Mouse (Mus musculus): ENCODE measurements around the gene Slc25a45. TPM values are rescaled to one million over a fixed set of nuclear protein-coding genes. Genes with fewer than 3 reads are reported as not detected.

Gene Slc25a45
- polyA plus RNA-seq (2015; fragmentation: Nextera tagmentation; extraction: Ambion mirVana), result 9.9 and 23.2 TPM in 2 replicates

GRCm38 (mm10) chr19:5877618-5878361, at the start of gene Slc25a45:
Gene Slc25a45 (plus strand): TSS chr19:5877808.

GRCm38 (mm10) chr19:5874969-5875480, 2.6 kb upstream of the Slc25a45 start, which contains the start of gene Frmd8:
Gene Frmd8 (minus strand): TSS chr19:5875274.

GRCm38 (mm10) chr19:5894002-5894678, 16.5 kb downstream of the Slc25a45 start, which contains the start of gene Tigd3:
Gene Tigd3 (minus strand): TSS chr19:5894149.

GRCm38 (mm10) chr19:5913007-5913719, 35.6 kb downstream of the Slc25a45 start, which contains the start of gene Dpf2:
Gene Dpf2 (minus strand): TSS chr19:5913010.

GRCm38 (mm10) chr19:5924713-5925093, 47.1 kb downstream of the Slc25a45 start, which contains the start of gene Cdc42ep2:
Gene Cdc42ep2 (minus strand): TSS chr19:5924816.

Other genes starting within 250 kb of the Slc25a45 start
- gene Rela, start 240.3 kb upstream of the Slc25a45 start, polyA plus RNA-seq (2015; fragmentation: Nextera tagmentation; extraction: Ambion mirVana), result 32.7 and 55.1 TPM in 2 replicates
- 23.6 and 38.7 TPM in 2 replicates for gene Sipa1, start 214.1 kb upstream of the Slc25a45 start, polyA plus RNA-seq (2015; fragmentation: Nextera tagmentation; extraction: Ambion mirVana)
- 20.8 and 28.6 TPM in 2 replicates for gene Map3k11, start 189.1 kb upstream of the Slc25a45 start, polyA plus RNA-seq (2015; fragmentation: Nextera tagmentation; extraction: Ambion mirVana)
- gene Pcnx3, start 188.9 kb upstream of the Slc25a45 start, polyA plus RNA-seq (2015; fragmentation: Nextera tagmentation; extraction: Ambion mirVana), result 8.7 and 15.1 TPM in 2 replicates
- gene Kcnk7, start 173.4 kb upstream of the Slc25a45 start, polyA plus RNA-seq (2015; fragmentation: Nextera tagmentation; extraction: Ambion mirVana), result 0.33 and 0.57 TPM in 2 replicates
- gene Ehbp1l1, start 151.5 kb upstream of the Slc25a45 start, polyA plus RNA-seq (2015; fragmentation: Nextera tagmentation; extraction: Ambion mirVana), result 20.3 and 23.5 TPM in 2 replicates
- gene Fam89b, start 148.2 kb upstream of the Slc25a45 start, polyA plus RNA-seq (2015; fragmentation: Nextera tagmentation; extraction: Ambion mirVana), result 86.7 and 91.8 TPM in 2 replicates
- gene Ltbp3, start 136.9 kb upstream of the Slc25a45 start, polyA plus RNA-seq (2015; fragmentation: Nextera tagmentation; extraction: Ambion mirVana), result 50.6 and 57.0 TPM in 2 replicates
- gene Scyl1, start 106.4 kb upstream of the Slc25a45 start, polyA plus RNA-seq (2015; fragmentation: Nextera tagmentation; extraction: Ambion mirVana), result 50.3 and 69.4 TPM in 2 replicates
- 19.3 and 42.3 TPM in 2 replicates for gene Frmd8, start 2.5 kb upstream of the Slc25a45 start, polyA plus RNA-seq (2015; fragmentation: Nextera tagmentation; extraction: Ambion mirVana)
- gene Tigd3, start 16.3 kb downstream of the Slc25a45 start, polyA plus RNA-seq (2015; fragmentation: Nextera tagmentation; extraction: Ambion mirVana), result 2.2 and 3.1 TPM in 2 replicates
- 52.8 and 74.8 TPM in 2 replicates for gene Dpf2, start 35.2 kb downstream of the Slc25a45 start, polyA plus RNA-seq (2015; fragmentation: Nextera tagmentation; extraction: Ambion mirVana)
- 10.5 and 12.6 TPM in 2 replicates for gene Cdc42ep2, start 47.0 kb downstream of the Slc25a45 start, polyA plus RNA-seq (2015; fragmentation: Nextera tagmentation; extraction: Ambion mirVana)
- 19.6 and 27.3 TPM in 2 replicates for gene Pola2, start 86.4 kb downstream of the Slc25a45 start, polyA plus RNA-seq (2015; fragmentation: Nextera tagmentation; extraction: Ambion mirVana)
- gene Slc22a20, start 108.3 kb downstream of the Slc25a45 start, polyA plus RNA-seq (2015; fragmentation: Nextera tagmentation; extraction: Ambion mirVana), result not detected in 2 replicates
- 13.9 and 14.2 TPM in 2 replicates for gene Capn1, start 138.1 kb downstream of the Slc25a45 start, polyA plus RNA-seq (2015; fragmentation: Nextera tagmentation; extraction: Ambion mirVana)
- 20.3 and 29.1 TPM in 2 replicates for gene Syvn1, start 168.8 kb downstream of the Slc25a45 start, polyA plus RNA-seq (2015; fragmentation: Nextera tagmentation; extraction: Ambion mirVana)
- gene Mrpl49, start 180.0 kb downstream of the Slc25a45 start, polyA plus RNA-seq (2015; fragmentation: Nextera tagmentation; extraction: Ambion mirVana), result 47.4 and 63.4 TPM in 2 replicates
- 839 and 888 TPM in 2 replicates for gene Fau, start 180.0 kb downstream of the Slc25a45 start, polyA plus RNA-seq (2015; fragmentation: Nextera tagmentation; extraction: Ambion mirVana)
- 35.7 and 47.8 TPM in 2 replicates for gene Znhit2, start 183.4 kb downstream of the Slc25a45 start, polyA plus RNA-seq (2015; fragmentation: Nextera tagmentation; extraction: Ambion mirVana)
- gene Tm7sf2, start 190.6 kb downstream of the Slc25a45 start, polyA plus RNA-seq (2015; fragmentation: Nextera tagmentation; extraction: Ambion mirVana), result 14.7 and 17.7 TPM in 2 replicates
- 44.2 and 52.3 TPM in 2 replicates for gene Vps51, start 199.4 kb downstream of the Slc25a45 start, polyA plus RNA-seq (2015; fragmentation: Nextera tagmentation; extraction: Ambion mirVana)
- not detected in 2 replicates for gene Tmem262, start 202.2 kb downstream of the Slc25a45 start, polyA plus RNA-seq (2015; fragmentation: Nextera tagmentation; extraction: Ambion mirVana)
- 0.28 and 0.91 TPM in 2 replicates for gene Gm28374, start 204.4 kb downstream of the Slc25a45 start, polyA plus RNA-seq (2015; fragmentation: Nextera tagmentation; extraction: Ambion mirVana)
- gene Zfpl1, start 207.1 kb downstream of the Slc25a45 start, polyA plus RNA-seq (2015; fragmentation: Nextera tagmentation; extraction: Ambion mirVana), result 47.0 and 62.8 TPM in 2 replicates
- gene Cdca5, start 207.2 kb downstream of the Slc25a45 start, polyA plus RNA-seq (2015; fragmentation: Nextera tagmentation; extraction: Ambion mirVana), result 8.0 and 9.5 TPM in 2 replicates
- gene AC131692.1, start 216.6 kb downstream of the Slc25a45 start, polyA plus RNA-seq (2015; fragmentation: Nextera tagmentation; extraction: Ambion mirVana), result 0.41 TPM in 1 of 2 replicates, not detected in the other
- gene Naaladl1, start 228.0 kb downstream of the Slc25a45 start, polyA plus RNA-seq (2015; fragmentation: Nextera tagmentation; extraction: Ambion mirVana), result 0.28 and 0.61 TPM in 2 replicates
- gene Sac3d1, start 240.8 kb downstream of the Slc25a45 start, polyA plus RNA-seq (2015; fragmentation: Nextera tagmentation; extraction: Ambion mirVana), result 28.5 and 29.2 TPM in 2 replicates